Mouse (Mus musculus) liver, adult 2 months (tissue): ENCODE data around the gene Cyb5r2.

Experiments used
- CTCF ChIP-seq: fragments of 200-500 bp; IDR thresholded peaks from 2 replicates; pipeline ENCODE4 v1.5.1; 2011; ENCODE audit warnings: low read depth, low read length, control low read depth
- POLR2A ChIP-seq: fragments of 200-500 bp; IDR thresholded peaks from 2 replicates; pipeline ENCODE4 v1.6.1; 2011; ENCODE audit warnings: low read length, control low read depth; ENCODE audit not compliant: insufficient read depth; ENCODE audit errors: extremely low read depth

- TF ChIP-seq CTCF (no peak), POLR2A (no peak)
Measured at GRCm38 (mm10) chr7:107749270-107749669, 8.6 kb downstream of the Cyb5r2 start.
